Mouse (Mus musculus) natural killer cell, adult 2 months (primary cell): ENCODE data around the gene Pex6.

Experiments used
- DNase-seq, 2 experiments: peaks; one replicate each; pipeline ENCODE4 v3.0.0; 2022; ENCODE audit warnings: low spot score in 2 of 2

Pex6 gene

DNA sequence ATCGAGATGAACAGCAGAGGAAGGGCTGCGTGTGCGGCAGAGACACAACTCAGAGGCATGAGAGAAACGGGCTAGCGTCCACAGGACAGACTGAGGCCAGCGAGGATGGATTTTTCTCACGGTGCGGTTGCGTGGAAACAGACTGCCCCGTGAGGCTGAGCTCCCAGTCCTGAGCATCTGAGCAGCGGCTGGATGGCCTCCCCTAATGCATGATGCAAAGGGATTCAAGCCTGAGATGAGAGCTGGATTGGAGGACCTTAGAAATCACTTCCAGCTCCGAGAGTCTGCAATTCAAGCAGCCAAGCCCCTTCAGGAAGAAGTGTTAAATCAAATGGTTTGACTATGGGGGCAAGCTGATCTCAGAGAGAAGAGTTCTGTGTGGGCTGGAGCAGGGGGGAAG, 9.8 kb upstream of the Pex6 start:
- DNase-seq = no peak

DNA sequence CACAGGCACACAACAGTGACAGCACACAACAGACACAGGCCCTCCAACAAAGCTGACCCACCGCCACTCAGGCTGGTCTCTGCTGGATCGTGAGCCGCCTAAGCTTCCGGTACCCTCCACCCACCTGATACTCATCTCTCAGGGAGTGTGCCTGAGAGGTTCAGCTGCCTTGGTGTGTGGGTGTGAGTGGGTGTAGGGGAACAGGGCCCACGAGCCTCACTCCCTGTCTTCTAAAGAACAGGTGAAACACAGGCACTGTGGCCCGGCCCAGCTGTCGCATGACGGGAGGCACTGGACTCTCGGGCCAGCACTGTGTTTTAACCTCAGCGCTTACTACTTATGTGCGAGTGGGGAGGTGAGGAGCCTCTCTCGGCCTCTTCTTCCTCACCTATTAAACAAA, 9.2 kb upstream of the Pex6 start:
- no peak for DNase-seq

DNA sequence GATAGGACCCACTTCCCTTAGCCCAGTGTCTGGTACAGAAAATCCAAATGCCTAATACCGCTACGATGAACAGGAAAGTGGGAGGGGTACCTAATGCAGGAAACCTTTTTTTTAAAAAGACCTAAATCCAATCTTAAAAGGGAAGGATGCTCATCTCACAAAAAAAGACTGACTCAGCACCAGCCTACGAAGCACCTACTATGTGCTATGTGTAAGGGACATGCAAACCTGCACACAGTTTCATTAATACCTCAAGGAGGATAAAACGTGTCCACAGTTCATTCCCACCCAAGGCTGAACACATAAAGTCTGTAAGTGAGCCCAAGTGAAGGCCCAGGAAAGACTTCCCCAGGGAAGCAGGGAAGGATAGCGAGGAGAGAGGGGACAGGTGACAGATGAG, 8.8 kb upstream of the Pex6 start:
- DNase-seq = no peak

DNA sequence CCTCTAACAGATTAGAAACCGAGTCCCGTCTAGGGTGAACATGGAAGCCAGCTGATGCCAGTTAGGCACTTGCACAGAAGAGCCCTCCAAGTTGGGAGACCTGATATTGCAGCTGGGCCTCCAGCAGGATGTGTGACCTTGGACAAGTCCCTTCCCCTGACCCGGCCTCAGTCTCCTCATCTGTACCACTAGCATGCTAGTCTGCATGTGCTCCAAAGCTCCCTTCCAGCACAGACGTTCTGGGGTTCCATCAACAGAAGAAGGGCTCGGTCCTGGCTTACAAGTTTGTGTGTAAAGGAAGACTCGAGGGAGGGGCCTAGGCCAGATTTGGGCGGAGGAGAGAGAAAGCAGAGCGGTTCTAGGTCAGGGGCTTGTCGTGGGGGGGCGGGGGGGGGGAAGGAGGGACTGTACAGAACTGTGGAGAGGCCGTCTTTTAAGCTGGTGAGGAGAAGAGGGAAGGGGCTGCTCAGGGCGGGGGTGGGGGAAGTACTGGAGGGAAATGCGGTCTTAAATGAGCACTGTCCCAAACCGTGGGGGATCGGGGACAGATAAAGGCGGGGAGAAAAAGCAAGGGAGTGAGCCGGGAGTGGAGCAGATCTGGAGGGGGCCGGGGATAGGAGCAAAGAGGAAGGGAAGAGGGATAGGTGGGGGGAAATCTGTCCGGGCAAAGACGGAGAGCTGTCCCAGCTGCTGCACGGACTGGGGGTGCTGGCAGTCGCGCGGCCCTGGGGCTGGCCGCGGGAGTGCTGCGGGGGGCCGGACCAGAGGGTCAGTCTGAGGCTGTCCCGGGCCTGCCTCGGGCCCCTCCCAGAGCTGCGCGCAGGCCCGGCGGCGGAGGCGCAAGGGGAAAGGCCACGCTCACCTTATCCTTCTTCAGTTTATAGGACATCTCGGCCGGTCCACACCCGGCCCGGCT, 7.0 kb upstream of the Pex6 start:
- no peak for DNase-seq

DNA sequence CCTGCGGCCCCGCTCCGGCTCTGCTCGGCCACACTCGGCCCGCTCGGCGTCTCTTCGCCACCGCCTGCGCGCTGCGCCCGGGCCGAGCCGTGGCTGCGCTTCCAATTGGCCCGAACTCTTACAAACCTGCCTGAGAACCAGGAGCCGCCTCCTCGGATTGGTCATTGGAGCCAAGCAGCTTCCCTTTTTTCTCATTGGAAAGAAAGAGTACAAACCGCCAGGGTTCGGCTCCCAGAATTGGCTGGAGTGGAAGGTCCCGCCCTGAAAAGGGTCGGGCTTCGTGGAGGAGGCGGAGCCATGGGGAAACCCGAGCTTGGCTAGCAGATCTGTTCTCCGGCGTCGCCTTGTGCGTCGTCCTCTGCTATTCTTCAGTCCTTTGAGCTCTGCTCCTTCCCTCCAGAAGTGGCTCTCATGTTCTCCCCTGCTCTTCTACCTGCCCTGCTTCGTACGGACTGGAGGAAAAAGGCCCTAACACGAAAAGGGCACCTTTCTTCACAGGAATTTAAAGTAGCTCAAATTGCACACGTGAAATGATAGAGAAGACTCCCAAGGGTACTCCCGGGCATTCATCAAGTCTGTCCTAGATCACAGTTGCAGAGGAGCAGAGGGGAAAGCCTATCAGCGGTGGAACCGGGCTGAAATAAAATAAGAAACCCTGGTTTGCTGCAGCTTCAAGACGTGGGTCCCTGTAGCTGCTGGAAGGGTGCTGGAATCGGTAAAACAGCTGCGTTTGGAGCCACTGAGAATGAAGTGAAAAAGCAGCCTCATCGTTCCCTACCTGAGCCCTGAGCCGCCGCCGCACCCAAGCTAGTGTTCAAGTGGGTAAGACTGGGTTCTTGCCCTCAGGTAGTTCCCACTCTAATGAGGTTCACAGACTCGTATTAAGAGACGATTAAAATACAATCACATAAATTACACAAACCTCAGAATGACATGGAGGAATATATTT, 6.1 kb upstream of the Pex6 start, which contains the start of gene Ppp2r5d:
TSS of gene Ppp2r5d (minus strand) at position 225 of the 949 bp plus-strand sequence.
- DNase-seq = peak; percentile 95

DNA sequence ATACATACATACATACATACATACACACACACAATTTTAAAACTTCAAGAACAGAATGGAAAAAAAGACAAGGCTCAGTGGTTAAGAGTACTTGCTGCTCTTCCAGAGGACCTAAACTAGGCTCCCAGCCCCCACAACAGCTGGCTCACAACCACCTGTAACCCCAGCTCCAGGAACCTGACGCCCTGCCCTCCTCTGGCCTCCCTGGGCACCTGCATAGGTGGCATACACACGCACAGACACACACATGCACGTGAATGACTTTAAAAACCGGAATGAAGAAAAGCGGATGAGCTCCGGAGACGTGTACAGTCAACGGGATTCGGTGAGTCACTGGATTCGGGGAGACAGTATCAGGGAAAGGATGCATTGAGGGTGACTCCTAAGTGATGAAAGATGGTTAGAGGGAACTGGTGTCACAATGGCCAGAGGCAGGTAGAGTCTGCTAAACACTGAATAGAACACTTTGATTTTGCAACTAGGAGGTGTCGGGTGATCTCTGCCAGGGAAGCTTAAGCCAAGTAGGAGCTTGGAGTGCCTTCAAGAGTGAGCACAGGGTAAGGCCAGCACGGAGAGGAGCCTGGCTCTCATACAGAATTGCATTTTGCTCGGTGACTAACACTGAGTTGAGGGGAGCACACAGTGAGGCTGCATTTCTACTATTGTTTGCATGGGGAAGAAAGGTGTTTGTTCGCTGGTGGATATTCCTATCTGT, 4.7 kb upstream of the Pex6 start:
- no peak for DNase-seq

DNA sequence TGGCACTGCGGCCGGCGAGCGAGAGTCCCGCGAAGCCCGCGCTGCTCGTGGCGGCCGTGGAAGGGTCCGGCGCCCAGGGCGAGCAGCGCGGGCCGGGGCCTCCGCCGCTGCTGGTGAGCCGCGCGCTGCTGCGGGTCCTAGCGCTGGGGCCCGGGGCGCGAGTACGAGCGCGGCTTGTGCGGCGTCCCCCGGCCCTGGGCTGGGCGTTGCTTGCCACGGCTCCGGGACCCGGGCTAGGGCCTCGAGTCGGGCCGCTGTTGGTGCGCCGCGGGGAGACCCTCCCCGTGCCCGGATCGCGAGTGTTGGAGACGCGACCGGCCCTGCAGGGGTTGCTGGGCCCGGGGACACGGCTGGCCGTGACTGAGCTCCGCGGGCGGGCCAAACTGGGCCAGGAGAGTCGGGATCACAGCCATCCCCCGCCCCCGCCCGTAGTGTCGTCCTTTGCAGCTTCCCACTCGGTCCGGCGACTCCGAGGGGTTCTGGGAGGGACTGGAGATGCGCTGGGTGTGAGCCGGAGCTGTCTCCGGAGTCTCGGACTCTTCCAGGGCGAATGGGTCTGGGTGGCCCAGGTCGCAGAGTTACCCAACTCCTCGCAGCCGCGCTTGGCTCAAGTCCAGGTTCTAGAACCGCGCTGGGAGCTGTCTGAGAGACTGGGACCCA, 479 bp downstream of the Pex6 start:
- DNase-seq = no peak

DNA sequence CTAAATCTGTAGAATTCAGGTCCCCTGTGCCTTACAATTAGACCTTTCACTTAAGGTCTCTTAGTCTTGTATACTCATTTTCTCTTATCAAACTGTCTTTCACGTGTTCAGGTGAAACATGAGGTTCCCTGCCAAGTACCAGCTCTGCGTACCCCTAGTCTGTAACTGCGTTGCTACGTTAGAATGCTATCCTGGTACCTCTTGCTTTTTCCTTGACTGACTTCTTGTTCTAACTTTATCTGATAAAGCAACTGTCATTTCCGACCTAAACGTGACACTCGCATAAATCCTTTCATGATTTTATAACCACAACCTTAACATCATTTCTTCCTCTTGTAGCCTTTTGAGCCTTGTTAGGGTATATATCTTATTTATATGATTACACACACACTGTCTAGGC, 1.2 kb downstream of the Pex6 start:
- no peak for DNase-seq

DNA sequence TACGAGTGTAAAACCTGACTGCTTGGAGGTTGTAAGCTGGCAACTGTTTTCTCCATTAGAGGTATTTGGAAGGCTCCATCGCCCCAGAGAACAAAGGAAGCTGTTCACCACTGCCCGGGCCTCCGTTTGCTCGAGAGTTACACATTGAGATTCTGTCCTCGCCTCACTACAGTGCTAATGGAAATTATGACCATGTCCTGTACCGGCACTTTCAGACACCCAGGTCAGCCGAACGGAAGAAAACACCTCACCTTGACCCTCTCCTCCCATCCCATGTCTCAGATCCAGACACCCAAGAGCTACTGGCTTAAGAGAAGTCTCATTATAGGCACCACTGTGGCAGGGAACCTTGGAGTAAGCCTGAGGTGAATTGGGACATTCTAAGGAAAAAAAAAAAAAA, 2.6 kb downstream of the Pex6 start:
- DNase-seq = no peak

DNA sequence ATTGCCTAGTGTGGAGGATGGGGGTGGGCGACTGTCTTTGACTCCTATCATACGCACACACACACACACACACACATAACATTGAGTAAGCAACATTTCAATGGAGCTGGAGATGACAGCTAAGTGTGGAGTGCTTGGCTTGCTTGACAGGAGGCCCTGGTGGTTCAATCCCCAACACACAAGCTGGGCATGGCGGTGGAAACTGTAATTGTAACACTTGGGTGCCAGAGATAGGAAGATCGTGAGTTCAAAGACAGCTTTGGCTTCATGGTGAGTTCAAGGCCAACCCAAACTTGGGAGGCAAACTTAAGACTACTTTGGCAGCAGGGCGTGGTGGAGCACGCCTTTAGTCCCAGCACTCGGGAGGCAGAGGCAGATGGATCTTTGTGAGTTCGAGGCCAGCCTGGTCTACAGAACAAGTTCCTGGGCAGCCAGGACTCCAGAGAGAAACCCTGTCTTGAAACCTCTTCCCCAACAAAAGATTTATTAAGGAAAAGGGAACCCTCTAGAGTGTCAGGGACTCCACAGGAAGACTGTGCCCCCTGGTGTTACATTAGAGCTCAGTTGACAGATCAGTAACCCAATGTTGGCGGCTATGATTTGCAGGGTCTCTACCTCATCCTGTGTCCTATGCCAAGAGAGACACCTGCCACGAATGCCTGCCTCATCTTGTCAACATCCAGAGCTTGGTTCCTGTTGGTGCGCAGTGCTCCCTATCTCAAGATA, 3.7 kb downstream of the Pex6 start:
- DNase-seq = peak in 1 of 2 experiments; percentile 9

DNA sequence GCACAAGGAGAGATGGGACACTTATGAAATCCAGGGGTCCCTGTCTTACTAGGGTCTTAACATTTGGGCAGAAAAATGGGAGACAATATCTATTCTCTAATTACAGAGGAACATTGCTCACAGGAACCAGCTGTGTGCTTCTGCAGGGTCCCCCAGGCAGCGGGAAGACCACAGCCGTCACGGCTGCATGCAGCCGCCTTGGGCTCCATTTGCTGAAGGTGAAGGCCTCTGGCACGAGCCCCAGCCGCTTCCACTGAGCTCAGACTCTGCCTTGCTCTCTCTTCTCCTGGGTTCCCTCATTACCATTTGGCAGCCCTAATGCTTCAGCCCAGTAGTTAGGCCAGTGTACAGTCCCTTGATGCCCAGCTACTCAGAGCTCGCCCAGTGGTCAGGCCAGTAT, 9.8 kb downstream of the Pex6 start:
- no peak for DNase-seq

DNA sequence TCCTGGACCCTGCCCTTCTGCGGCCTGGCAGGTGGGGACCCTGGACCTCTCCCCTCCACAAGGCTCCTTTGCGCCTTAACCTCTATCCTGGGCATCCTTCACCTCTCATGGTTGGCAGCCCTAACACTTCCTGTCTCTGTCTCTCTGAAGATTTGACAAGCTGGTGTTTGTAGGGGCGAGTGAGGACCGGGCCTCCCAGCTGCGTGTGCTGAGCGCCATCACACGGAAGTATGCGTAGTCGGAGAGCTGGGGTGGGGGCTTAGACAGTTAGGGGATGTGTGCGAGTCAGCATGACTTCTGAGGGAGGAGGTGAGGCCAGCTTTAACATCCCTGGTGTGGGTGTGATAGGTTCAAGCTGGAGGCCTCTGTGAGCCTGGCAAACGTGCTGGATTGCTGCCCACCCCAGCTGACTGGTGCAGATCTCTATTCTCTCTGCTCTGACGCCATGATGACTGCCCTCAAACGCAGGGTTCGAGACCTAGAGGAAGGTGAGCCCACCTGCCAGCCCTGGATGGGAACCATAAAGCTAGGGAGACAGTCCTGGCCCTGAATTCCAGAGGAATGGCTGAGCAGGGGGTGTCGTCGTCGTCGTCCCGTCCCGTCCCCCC, 13.3 kb downstream of the Pex6 start:
- no peak for DNase-seq

DNA sequence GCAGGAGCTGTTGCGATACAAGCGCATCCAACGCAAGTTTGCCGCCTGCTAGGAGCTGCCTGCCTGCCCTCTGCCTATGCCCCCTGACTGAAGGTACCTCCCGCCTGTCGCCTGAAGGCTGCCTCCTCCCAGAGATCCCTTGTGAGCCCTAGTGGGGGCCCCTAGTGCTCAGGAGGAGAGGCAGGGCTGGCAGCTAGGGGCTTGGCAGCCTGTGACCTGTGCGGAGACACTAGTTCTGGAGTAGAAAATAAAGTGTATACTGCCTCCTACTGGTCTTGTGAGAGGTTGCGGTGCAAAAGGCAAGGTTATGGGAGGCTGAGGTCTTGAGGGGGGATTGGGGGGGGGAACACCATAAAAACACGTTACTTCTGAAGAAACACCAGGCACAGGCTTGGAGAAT, 14.0 kb downstream of the Pex6 start:
- DNase-seq = peak; percentile 44 to 46

DNA sequence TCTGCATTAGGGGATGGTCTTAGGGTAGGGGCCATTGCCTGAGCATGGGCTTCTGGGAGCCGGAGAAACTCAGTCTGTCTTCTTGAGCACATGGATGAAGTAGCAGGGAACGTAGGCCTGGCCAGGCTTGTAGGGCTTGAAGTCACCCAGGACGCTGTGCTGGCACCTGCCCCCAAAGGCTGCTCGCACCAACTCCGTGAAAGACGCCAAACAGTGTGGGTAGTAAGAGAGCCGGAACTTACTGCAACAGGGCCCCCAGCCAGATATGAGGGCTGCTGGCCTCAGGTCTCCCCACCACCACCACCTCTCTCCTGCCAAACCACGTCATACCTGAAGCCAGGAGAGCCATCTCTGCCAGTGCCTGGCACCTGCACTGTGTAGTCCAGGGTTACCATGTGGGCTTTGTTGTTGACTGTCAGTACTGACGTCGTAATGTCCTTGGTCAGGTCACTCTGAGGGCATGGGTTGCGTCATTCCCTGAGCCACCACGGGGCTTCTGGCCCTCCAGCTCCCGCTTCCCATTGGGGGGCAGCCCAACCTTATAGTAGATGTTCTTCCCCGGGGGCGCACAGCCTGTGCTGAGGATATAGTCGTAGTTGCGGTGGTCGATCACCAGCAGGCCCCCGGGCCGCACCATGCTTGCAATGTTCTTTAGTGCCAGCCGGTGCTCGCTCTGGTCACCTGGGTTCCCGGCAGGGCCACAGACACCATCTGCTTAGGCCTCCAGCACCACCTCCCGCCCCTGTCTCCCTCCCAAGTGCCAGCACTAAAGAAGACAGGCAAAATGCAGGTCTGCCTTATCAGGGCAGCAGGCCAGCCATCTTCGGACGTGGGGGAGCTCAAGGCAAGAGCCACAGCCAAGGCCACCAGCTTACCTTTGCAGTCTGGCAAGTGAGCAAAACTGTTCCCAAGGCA, 14.7 kb downstream of the Pex6 start:
- no peak for DNase-seq

DNA sequence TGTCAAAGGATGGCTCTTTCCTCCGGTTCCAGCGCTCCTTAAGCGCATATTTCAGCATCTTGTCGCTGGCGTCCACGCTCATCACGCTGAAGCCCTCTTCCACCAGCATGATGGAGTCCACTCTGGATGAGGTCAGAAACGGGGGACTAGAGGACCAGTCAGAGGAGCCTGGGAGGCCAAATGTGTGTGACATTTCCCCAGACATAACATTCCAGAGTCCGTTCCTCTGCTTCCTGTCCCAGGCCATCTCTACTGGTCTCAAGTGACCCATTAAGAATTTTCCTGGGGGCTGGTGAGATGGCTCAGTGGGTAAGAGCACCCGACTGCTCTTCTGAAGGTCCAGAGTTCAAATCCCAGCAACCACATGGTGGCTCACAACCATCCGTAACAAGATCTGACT, 16.0 kb downstream of the Pex6 start:
- no peak for DNase-seq

DNA sequence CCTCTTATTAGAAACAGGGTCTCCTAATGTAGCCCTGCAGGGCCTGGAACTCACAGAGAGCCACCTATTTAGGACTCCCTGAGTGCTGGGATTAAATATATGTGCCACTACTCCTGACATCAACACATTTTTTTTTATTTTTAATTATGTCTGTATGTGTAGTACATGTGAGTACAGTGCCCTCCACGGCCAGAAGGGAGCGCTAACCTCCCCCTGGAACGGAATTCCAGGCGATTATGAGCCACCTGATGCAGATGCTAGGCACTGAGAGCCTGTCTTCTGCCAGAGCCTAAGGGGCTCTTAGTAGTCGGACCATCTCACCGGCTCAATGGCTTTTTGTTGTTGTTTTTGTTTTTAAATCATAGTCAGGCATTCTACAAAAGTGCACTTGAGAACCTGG, 16.8 kb downstream of the Pex6 start:
- no peak for DNase-seq

DNA sequence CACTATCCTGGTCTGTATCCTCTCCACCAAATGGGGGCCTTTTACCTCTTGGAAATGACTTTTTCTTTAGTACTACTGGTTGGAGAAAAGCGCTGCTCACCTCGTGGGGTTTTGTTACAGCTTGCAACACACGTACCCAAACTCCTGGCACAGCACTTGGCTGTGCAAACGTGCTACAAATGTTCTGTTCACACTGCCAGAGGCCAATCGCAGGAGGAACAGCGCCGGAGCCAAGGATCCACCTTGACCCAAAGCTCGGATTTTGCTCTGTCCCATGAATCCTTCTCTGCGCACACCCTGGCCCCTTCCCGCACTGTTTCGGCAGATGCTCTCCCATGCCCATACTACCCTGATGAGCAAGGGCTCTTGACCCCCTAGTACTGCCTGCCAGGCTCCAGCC, 17.2 kb downstream of the Pex6 start:
- no peak for DNase-seq

DNA sequence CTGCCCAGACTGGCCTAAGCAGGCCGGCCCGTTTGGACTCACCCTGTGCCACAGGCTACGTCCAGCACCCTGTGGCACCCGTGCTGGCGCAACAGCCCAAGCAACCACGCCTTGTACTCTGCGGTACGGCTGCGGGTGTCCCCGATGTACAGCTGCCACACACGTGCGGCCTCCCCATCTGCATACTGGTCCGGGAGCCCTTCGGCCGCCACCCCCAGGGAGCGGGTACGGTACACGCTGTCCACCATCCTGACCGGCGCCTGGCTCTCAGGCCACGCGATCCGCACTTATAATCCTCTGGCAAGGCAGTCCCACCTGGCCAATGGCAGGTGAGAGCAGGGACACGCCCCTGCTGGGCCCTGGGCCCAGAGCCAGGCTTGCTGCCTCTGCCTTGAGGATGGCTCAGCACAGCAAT, 17.6 kb downstream of the Pex6 start, which contains the start of gene Gnmt:
TSS of gene Gnmt (minus strand) at position 265 of the 415 bp plus-strand sequence.
- no peak for DNase-seq

DNA sequence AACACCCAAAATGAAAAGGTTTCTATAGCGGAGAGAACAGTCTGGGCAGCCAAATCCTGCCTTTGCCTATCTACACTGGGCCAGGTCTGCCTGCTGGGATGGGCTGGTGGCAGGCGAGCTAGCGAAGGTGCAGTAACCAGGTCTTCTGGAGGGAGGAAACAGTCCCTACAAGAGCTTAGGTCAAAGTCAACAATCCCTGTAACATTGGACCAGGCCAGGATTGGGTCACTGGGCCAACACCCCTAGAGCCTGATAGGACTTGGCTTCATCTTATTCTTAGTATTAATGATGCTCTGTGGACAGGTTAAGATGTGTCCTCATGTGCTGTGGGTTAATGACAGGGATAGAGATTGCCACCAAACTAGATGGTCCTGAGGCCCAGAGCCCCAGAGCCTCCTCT, 22.8 kb downstream of the Pex6 start:
- no peak for DNase-seq
